Mouse (Mus musculus): ENCODE measurements around the gene Atoh8.

Atoh8 gene

GRCm38 (mm10) chr6:72235098-72235806 lies at the start of gene Atoh8:
Atoh8 (minus strand) TSS chr6:72235577.
- peak; percentile 54 for DNase-seq (ENCODE audit: low spot score)

- peak; percentile 28 for DNase-seq (ENCODE audit: low spot score)
These were observed 48.5 kb upstream of the Atoh8 start for GRCm38 (mm10) chr6:72283914-72284313.

- DNase-seq (ENCODE audit: low spot score) = no peak
These were observed 45.1 kb upstream of the Atoh8 start for GRCm38 (mm10) chr6:72280410-72280998.

DNA sequence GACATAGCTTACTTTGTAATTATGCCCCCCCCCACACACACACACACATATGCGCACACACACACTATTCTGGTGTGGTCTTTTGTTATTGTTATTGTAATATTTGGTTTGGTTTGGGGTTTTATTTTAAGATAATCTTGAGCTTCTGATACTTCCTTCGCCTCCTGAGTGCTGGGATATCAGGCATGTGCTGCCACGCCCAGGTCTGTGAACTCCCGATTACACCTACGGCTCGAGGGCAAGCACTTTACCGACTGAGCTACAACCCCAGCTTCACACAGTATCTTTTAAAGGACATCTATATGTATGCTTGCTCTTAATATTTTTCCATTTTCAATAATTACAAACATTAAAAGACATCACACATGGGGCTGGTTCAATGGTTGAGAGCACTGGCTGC lies 44.1 kb upstream of the Atoh8 start:
- DNase-seq (ENCODE audit: low spot score) = no peak

GRCm38 (mm10) chr6:72278835-72279234 lies 43.5 kb upstream of the Atoh8 start:
- DNase-seq (ENCODE audit: low spot score) = no peak

DNA sequence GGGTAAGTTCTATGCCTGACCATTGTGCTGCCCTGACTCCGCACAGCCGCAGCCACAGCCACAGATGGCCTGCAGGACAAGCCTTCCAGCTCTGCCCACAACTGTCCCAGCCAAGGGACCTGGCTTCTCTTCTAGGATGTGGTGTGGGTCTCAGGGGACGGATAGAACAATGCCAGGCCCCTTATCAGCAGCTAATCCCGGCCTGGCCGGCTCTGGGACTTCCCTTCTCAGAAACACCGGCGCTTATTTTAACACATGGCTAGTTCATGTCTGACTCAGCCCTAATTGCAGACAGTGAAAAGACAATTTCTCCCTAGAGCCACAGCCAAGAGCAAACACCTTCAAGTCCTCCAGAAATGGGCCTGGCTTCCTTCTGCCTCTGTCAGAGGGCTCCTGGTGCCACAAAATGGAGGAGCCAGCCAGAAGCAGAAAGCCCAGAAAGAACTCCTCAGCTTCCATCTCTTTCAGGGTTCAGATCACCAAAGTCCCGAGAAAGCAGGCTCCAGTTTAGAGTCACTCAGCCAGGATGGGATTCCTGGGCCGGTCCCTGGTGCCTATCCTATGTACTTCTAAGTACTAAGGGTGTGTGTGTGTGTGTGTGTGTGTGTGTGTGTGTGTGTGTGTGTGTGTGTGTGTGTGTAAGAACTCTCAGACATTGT lies 42.3 kb upstream of the Atoh8 start:
- DNase-seq (ENCODE audit: low spot score) = no peak

GRCm38 (mm10) chr6:72276972-72277441 lies 41.6 kb upstream of the Atoh8 start:
- DNase-seq (ENCODE audit: low spot score) = no peak

GRCm38 (mm10) chr6:72276141-72276540 lies 40.8 kb upstream of the Atoh8 start:
- no peak for DNase-seq (ENCODE audit: low spot score)

- DNase-seq (ENCODE audit: low spot score) = no peak
These were observed 40.1 kb upstream of the Atoh8 start for GRCm38 (mm10) chr6:72275527-72275926.

GRCm38 (mm10) chr6:72273153-72273552 lies 37.8 kb upstream of the Atoh8 start:
- no peak for DNase-seq (ENCODE audit: low spot score)

GRCm38 (mm10) chr6:72272161-72272696 lies 36.9 kb upstream of the Atoh8 start:
- no peak for DNase-seq (ENCODE audit: low spot score)

GRCm38 (mm10) chr6:72270952-72271519 lies 35.7 kb upstream of the Atoh8 start:
- DNase-seq (ENCODE audit: low spot score) = no peak

- no peak for DNase-seq (ENCODE audit: low spot score)
These were observed 34.9 kb upstream of the Atoh8 start for GRCm38 (mm10) chr6:72270258-72270657.

- no peak for DNase-seq (ENCODE audit: low spot score)
These were observed 32.9 kb upstream of the Atoh8 start for GRCm38 (mm10) chr6:72268149-72268847.

- DNase-seq (ENCODE audit: low spot score) = no peak
These were observed 30.3 kb upstream of the Atoh8 start for GRCm38 (mm10) chr6:72265664-72266063.

DNA sequence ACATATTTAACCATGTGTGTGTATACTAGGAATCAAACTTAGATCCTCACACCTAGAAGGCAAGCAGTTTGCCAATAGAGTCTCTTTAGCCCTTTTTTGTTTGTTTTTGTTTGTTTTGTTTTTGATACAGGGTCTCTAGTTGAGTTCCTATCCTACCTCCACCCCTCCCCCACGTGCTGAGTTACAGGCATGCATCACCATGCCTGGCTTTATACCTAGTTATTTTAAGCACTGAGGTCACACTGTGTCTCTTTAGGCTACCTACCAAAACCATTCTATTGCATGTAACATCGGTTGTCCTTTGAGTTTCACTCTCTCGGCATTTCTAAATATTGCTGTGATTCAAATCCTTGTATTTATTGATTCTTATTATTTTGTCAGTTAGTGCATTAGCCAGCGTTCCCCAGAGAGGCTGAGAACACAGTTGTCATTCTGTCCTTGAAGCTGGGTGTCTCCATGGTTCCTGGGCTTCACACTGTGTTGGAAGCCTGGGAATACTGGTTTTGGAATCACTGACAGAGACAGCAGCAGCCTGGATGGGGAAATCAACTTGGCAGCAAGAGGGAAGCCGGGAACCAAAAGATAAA lies 28.4 kb upstream of the Atoh8 start:
- DNase-seq (ENCODE audit: low spot score) = no peak

- DNase-seq (ENCODE audit: low spot score) = no peak
These were observed 26.4 kb upstream of the Atoh8 start for GRCm38 (mm10) chr6:72261683-72262320.

- peak; percentile 92 for DNase-seq (ENCODE audit: low spot score)
These were observed 25.8 kb upstream of the Atoh8 start for GRCm38 (mm10) chr6:72260981-72261682.

DNA sequence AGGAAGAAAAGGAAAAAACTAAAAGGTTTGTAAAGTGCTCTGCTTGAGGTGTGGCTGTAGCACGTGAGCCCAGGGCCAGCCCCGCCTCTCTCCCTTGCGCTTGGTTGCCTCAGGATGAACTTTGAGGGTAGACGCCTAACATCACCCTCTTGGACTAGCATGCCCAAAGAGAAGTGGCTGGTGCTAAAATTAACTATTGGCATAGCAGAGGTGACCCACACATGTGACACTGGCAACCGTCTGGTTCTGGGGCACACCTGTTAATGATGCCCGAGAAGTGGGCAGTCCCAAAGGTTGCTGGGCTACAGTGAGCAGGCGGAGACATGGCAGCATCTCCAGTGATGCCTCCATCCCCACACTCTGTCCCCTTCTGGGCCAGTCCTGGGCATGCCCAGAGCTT lies 24.1 kb upstream of the Atoh8 start:
- DNase-seq (ENCODE audit: low spot score) = no peak

DNA sequence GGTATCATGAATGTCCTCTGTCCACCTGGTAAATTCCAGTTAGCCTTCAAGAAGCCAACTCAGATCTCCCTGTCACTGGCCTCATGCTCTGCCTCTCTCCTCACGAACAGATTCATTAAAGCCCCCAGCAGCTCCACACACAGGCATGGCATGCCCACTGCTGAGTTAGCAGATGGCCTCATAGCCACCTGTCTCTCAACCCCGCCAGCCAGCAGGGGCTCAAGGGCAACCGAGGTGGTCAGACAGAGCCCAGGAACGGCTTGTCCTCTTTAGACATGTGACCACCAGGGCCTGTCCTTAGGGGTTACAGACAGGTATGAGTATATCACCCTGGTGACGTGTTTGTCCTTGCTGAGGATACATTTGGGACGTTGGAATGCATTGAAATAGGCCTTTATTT lies 19.9 kb upstream of the Atoh8 start:
- DNase-seq (ENCODE audit: low spot score) = no peak
